Mouse (Mus musculus) embryo, embryonic 11 days (tissue): ENCODE measurements at regions not wholly inside any gene's neighbourhood (a gene's known extent, or its start where the extent isn't known, plus 50 kb on each side); places are given as distances from the start of the nearest gene placed in this dataset.

Source experiments
- DNase-seq: peaks from one replicate; pipeline ENCODE4 v3.0.0-alpha.2; 2015

DNA sequence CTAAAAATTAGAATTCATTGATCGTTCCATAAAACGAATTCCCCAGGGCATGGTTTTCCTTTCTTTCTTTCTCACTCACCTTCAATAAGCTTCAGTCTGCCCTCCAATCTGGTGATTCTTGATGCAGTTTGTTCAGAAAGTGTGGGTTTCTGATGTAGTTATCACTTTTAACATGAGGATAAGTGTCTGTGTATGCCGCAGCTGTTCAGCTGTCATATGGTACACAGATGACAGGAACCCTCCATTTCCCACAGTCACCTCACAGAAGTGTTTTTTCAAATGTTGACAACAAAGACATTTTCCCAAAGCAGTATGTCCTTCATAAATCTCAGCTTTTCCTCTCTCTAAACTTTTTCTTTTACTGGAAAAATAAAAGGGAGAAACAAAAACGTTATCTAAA, 2177.0 kb downstream of the 9330182O14Rik start:
- no peak for DNase-seq

DNA sequence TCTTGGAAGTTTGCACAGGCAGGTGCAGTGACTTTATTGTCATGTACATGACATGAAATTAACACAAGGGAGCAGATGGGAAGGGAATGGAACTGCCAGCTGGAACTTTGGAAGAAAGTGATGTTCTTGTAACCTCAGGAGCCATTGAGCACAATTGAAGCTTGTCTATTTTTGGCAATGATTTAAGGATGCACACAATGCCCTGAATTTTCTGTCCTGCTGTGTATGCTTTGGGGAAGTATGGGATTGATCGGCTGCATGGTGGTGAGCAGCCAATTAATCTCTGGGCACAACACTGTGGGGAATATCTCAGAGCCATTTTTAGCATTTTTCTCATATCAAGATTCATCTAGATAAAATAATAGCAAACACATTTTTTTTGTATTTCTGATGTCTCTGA, 2186.2 kb downstream of the 9330182O14Rik start:
- DNase-seq = no peak

DNA sequence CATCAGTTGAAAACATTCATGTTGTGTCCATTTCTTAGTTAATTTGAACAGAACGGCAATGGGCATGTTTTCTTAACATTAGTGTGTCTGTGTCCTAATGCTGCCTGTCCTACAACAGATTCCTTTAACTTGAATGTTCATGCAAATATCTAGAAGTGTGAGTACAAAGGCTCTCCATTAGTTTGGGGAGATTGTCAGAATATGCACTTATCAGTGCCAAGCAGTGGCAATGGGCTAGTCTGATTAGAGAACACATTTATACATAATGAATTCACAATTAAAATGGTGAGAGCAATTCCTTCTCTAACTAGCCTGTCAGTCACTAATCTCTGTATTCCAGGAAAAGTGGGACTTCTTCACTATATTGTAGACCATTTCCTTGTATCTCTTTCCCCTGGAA, 2188.8 kb downstream of the 9330182O14Rik start:
- no peak for DNase-seq

DNA sequence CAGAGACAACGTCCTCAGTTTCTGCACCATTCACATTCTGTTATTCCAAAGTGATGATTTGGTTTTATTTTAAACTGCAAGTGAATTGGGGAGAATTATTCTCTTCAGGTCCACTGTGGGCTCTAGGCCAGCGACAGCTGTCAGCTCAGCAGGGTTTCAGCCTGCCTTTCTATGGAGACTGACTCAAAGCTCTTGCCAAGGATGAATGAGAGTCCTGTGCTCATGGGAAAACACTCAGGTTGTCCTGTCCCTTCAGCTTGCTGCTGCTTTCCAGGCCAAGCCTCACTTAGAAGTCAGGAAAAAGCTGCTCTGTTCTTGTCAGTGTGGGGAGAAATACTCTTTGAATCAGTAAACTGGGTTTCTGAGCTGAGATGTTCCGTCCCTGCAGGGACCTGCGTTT, 2191.1 kb downstream of the 9330182O14Rik start:
- DNase-seq = no peak

DNA sequence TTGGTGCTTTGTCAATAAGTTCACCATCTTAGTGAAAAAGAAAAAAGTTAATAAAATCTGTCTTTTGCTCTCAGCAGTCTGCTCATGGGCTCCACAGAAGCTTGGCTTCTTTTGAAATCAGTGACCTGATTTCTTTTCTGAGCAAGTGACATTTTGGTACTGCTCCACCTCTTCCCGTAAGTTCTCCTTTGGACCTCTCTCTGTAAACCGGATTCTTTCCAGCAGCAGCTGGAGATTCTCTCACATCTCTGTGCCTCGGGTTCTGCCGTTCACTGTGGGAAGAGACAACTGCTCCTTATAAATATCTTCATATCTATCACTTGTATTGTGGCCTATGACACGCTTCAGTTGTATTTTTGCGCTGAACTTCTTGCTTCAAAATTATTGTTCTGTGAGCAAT, 2194.4 kb downstream of the 9330182O14Rik start:
- DNase-seq = no peak

GRCm38 (mm10) chr15:42329742-42330141, 2195.6 kb downstream of the 9330182O14Rik start:
- DNase-seq = no peak

- DNase-seq = no peak
Measured at GRCm38 (mm10) chr15:42333642-42334041, 2199.5 kb downstream of the 9330182O14Rik start.

GRCm38 (mm10) chr15:42346131-42346530, 2212.0 kb downstream of the 9330182O14Rik start:
- no peak for DNase-seq

DNA sequence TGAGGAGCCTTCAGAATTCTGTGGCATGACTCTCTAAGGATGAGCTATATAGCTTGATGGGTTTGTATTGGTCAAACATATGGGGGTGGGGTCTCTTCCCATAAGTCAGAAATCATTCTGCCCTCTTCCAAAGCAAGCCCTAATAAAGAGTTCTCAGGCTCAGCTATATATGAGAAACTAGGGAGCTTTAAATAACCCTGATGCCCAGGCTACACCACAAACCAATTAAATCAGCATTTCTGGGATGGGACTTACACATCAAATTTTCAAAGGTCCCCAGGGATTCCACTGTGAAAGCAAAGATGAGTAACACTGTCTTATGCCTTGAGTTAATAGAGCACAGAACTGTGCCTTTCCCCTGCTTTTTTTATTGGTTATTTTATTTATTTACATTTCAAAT, 2227.7 kb downstream of the 9330182O14Rik start:
- no peak for DNase-seq

DNA sequence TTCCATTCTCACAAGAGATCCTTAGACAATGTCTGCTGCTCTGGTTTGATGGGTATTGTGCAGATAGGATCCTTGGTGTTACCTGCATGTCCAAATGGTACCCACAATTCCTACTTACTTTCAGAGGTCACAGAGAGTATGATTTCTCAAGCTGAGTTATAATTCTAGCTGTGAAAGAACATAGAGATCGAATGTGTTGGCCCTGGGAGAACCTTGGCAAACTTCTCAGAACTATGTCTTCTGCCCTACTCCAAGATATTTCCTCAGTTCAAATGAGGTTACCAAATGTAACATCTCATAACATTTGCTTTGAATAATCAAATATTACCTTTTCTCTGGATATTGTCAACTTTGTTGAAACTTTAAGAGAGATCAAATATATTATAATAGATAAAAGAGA, 2230.8 kb downstream of the 9330182O14Rik start:
- DNase-seq = no peak

GRCm38 (mm10) chr15:42366796-42367195, 2232.6 kb downstream of the 9330182O14Rik start:
- peak; percentile 61 for DNase-seq

GRCm38 (mm10) chr15:42369603-42370002, 2235.4 kb downstream of the 9330182O14Rik start:
- no peak for DNase-seq

GRCm38 (mm10) chr15:42370044-42370443, 2235.9 kb downstream of the 9330182O14Rik start:
- no peak for DNase-seq

- DNase-seq = peak; percentile 69
Measured at GRCm38 (mm10) chr15:42372704-42373286, 2238.6 kb downstream of the 9330182O14Rik start.
